Mouse (Mus musculus): ENCODE data around the gene Gm45062. TPM values are rescaled to one million over a fixed set of nuclear protein-coding genes. Genes with fewer than 3 reads are reported as not detected.

The Gm45062 gene
- polyA plus RNA-seq, 1 experiment = 0.58 TPM

DNA sequence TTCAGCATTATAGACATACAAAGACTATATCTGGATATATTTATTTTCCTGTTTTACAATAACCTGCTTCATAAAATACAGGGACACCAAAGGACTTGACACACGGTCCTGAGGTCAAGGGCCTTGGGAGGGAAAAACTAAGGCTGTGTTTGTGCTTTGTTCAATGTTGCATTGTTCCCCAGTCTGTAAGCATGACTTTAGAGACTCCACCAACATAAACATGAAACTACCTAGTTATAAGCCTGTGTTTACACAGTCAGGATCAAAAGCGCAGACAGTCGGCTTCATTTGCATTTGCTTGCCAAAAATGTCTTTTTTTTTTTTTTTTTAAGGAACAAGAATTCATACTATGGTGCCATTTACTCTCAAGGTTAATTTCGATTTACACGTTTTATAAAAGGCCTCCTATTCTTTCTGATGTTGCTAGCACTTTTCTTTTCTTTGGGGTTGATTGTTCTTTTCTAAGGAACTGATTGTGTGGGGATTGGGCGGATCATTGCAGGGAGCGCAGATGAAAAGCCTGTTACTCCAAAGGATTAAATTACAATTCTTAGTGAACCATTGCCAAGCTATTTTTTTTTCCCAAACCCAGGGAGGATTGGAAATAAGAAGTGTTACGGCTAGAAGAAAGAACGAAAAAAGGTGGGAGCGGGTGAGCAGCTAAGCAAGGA is 208.6 kb downstream of the Gm45062 start:
- Histone ChIP-seq H3K4me3 (ENCODE audit: control insufficient read depth, insufficient read depth, low read length) (no peak overlapping the region), H3K36me3 (ENCODE audit: control insufficient read depth, insufficient read depth, low read length) (no peaks in the 10 kb centered on the region), H3K27me3 (ENCODE audit: control insufficient read depth, insufficient read depth, low read length) (no peaks in the 10 kb centered on the region), H3K4me1 (replicated peaks; ENCODE audit: control insufficient read depth, insufficient read depth, low read length) (peaks cover 10% of the 10 kb centered on the region), H3K27ac (ENCODE audit: control insufficient read depth, insufficient read depth, low read length) (no peak overlapping the region)
- no peak for DNase-seq
- TF ChIP-seq CTCF (IDR thresholded peaks at IDR 0.05; ENCODE audit: borderline replicate concordance, control insufficient read depth, extremely low read depth, insufficient read depth, low read length, poor library complexity) (no peak), POLR2A (IDR thresholded peaks at IDR 0.05; ENCODE audit: control insufficient read depth, extremely low read depth, insufficient read depth, low read length, poor library complexity) (no peak)
- 92% methylated on average over 10 of the region's 10 CpGs for WGBS

DNA sequence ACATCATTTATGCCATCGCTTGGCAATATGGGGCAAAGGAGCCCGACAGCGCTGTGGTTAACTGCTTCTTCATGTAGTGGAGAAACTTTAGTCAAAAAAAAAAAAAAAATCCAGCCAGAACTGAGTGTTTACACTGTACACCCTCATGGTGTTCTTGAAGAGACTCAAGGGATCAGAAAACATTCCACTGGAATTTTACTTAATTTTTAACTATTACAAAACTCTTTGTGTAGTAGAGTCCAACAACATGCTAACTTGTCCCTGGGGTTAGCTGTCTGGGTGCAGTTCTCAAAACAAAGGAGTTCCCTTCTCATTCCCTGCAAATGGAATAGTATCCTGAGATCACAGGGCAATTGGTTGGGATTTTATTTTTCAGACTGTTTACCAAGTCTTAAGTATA is 210.7 kb downstream of the Gm45062 start:
- no peak overlapping the region for H3K4me3 ChIP-seq (ENCODE audit: control insufficient read depth, insufficient read depth, low read length)
- no peak for DNase-seq
- WGBS = 98% methylated on average over 3 of the region's 3 CpGs
- H3K36me3 ChIP-seq (ENCODE audit: control insufficient read depth, insufficient read depth, low read length) = no peaks in the 10 kb centered on the region
- TF ChIP-seq CTCF (IDR thresholded peaks at IDR 0.05; ENCODE audit: borderline replicate concordance, control insufficient read depth, extremely low read depth, insufficient read depth, low read length, poor library complexity) = no peak
- no peak for TF ChIP-seq POLR2A (IDR thresholded peaks at IDR 0.05; ENCODE audit: control insufficient read depth, extremely low read depth, insufficient read depth, low read length, poor library complexity)
- peaks cover 2% of the 10 kb centered on the region for H3K4me1 ChIP-seq (replicated peaks; ENCODE audit: control insufficient read depth, insufficient read depth, low read length)
- H3K27me3 ChIP-seq (ENCODE audit: control insufficient read depth, insufficient read depth, low read length) = no peaks in the 10 kb centered on the region
- H3K27ac ChIP-seq (ENCODE audit: control insufficient read depth, insufficient read depth, low read length) = no peak overlapping the region

DNA sequence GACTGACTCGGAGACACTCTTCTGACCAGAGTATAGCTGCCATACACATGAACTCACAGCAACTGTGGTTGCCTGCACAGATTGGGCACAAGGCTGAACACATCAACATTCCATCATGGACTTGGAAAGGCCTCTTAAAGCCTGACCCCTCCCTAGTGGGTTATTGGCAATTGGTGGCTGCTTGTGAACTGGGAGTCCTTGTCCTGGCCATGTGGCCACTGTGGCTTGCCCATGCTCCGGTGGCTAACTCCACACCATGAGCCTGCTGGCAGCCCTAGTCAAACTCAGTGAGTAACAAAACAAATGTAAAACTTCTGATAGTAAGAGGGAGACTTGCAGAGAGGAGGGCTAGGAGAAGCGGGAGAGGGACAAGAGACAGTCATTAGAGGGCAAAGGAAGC is 212.9 kb downstream of the Gm45062 start:
- no peaks in the 10 kb centered on the region for H3K27me3 ChIP-seq (ENCODE audit: control insufficient read depth, insufficient read depth, low read length)
- H3K36me3 ChIP-seq (ENCODE audit: control insufficient read depth, insufficient read depth, low read length) = no peaks in the 10 kb centered on the region
- H3K4me3 ChIP-seq (ENCODE audit: control insufficient read depth, insufficient read depth, low read length) = no peak overlapping the region
- 95% methylated on average over 3 of the region's 3 CpGs for WGBS
- TF ChIP-seq CTCF (IDR thresholded peaks at IDR 0.05; ENCODE audit: borderline replicate concordance, control insufficient read depth, extremely low read depth, insufficient read depth, low read length, poor library complexity) (no peak), POLR2A (IDR thresholded peaks at IDR 0.05; ENCODE audit: control insufficient read depth, extremely low read depth, insufficient read depth, low read length, poor library complexity) (no peak)
- H3K4me1 ChIP-seq (replicated peaks; ENCODE audit: control insufficient read depth, insufficient read depth, low read length) = no peaks in the 10 kb centered on the region
- no peak overlapping the region for H3K27ac ChIP-seq (ENCODE audit: control insufficient read depth, insufficient read depth, low read length)
- DNase-seq = no peak

DNA sequence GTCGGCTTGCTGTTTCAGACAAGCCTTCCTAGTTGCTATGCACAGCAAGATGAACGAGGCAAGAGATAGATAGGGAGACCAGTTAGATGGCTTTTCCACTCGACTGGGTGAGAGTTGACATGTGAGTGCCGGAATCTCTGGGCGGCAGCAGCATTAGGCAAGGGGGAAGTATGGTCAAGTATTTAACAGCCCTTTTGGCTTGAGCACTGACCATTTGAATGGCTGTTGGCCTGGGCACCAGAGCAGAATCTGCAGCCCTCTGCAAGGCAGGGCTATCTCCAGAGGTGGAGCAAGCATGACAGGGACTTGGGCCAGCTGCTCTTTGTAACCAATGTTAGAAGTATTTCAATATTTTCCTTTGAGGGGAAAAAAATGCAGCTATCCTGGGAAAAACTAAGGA is 213.7 kb downstream of the Gm45062 start:
- Histone ChIP-seq H3K36me3 (ENCODE audit: control insufficient read depth, insufficient read depth, low read length) (no peaks in the 10 kb centered on the region), H3K27me3 (ENCODE audit: control insufficient read depth, insufficient read depth, low read length) (no peaks in the 10 kb centered on the region), H3K4me3 (ENCODE audit: control insufficient read depth, insufficient read depth, low read length) (no peak overlapping the region), H3K27ac (ENCODE audit: control insufficient read depth, insufficient read depth, low read length) (no peak overlapping the region), H3K4me1 (replicated peaks; ENCODE audit: control insufficient read depth, insufficient read depth, low read length) (no peaks in the 10 kb centered on the region)
- no peak for DNase-seq
- 83% methylated on average over 5 of the region's 5 CpGs for WGBS
- no peak for TF ChIP-seq POLR2A (IDR thresholded peaks at IDR 0.05; ENCODE audit: control insufficient read depth, extremely low read depth, insufficient read depth, low read length, poor library complexity)
- no peak for TF ChIP-seq CTCF (IDR thresholded peaks at IDR 0.05; ENCODE audit: borderline replicate concordance, control insufficient read depth, extremely low read depth, insufficient read depth, low read length, poor library complexity)

DNA sequence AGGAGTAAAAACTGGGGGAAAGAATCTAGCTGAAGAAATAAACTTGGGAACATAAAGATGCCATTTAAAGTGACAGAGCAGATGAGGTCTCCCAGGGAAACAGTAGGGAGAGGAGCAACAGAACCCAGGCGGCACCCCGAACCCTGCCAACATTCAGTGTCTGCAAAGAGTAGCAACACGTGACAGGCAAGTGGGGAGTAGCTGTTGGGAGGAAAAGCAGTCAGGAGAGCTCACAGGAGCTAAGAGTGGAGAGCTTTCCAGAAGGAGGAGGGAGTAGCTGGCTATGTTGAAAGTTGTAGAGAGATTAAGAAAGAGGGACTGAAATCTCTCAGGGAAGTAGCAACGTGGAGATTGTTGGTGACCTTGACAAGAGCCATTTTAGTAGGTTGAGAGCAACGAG is 214.2 kb downstream of the Gm45062 start:
- Histone ChIP-seq H3K4me1 (replicated peaks; ENCODE audit: control insufficient read depth, insufficient read depth, low read length) (no peaks in the 10 kb centered on the region), H3K4me3 (ENCODE audit: control insufficient read depth, insufficient read depth, low read length) (no peak overlapping the region), H3K27ac (ENCODE audit: control insufficient read depth, insufficient read depth, low read length) (no peak overlapping the region), H3K27me3 (ENCODE audit: control insufficient read depth, insufficient read depth, low read length) (no peaks in the 10 kb centered on the region), H3K36me3 (ENCODE audit: control insufficient read depth, insufficient read depth, low read length) (no peaks in the 10 kb centered on the region)
- no peak for DNase-seq
- no peak for TF ChIP-seq CTCF (IDR thresholded peaks at IDR 0.05; ENCODE audit: borderline replicate concordance, control insufficient read depth, extremely low read depth, insufficient read depth, low read length, poor library complexity)
- 89% methylated on average over 5 of the region's 5 CpGs for WGBS

DNA sequence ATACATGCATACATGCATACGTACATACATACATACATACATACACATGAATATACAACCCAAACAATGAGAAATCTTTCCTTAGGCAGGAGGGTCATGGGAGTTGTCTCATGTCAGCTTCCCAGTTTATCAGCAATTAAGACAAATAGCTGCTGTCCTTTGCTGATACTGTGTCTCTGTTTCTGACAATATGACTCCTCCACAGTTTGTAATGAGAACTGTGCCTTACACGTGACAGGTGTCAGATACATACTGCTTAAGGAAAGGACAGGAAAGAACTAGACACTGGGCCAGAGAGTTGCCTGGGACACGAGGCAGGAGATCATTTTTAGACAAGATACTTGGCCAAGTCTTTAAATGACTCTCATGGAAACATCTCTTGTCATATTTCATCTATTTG is 215.1 kb downstream of the Gm45062 start:
- no peak for TF ChIP-seq POLR2A (IDR thresholded peaks at IDR 0.05; ENCODE audit: control insufficient read depth, extremely low read depth, insufficient read depth, low read length, poor library complexity)
- TF ChIP-seq CTCF (IDR thresholded peaks at IDR 0.05; ENCODE audit: borderline replicate concordance, control insufficient read depth, extremely low read depth, insufficient read depth, low read length, poor library complexity) = no peak
- Histone ChIP-seq H3K36me3 (ENCODE audit: control insufficient read depth, insufficient read depth, low read length) (no peaks in the 10 kb centered on the region), H3K4me3 (ENCODE audit: control insufficient read depth, insufficient read depth, low read length) (no peak overlapping the region), H3K4me1 (replicated peaks; ENCODE audit: control insufficient read depth, insufficient read depth, low read length) (no peaks in the 10 kb centered on the region), H3K27me3 (ENCODE audit: control insufficient read depth, insufficient read depth, low read length) (no peaks in the 10 kb centered on the region), H3K27ac (ENCODE audit: control insufficient read depth, insufficient read depth, low read length) (no peak overlapping the region)
- DNase-seq = no peak
- 88% methylated on average over 3 of the region's 3 CpGs for WGBS

DNA sequence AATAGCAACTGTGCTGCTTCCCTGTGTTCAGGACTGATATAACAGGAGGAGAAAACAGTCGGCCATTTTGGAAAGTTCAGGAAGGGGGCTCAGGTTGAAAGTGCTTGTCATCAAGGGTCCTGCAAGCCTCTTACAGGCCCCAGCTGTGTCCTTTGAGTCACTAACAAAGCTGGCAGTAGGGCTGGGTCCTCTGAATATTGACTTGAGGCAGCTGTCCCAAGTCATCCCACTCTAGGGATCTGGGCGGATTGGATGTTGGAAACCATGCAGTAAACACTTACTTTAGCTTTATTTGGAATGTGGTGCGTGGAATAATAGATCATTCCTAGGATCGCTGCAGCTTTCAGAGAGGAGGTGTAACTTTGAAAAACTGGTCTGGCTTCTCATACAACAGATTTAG is 215.6 kb downstream of the Gm45062 start:
- DNase-seq = no peak
- Histone ChIP-seq H3K27me3 (ENCODE audit: control insufficient read depth, insufficient read depth, low read length) (no peaks in the 10 kb centered on the region), H3K27ac (ENCODE audit: control insufficient read depth, insufficient read depth, low read length) (no peak overlapping the region), H3K4me1 (replicated peaks; ENCODE audit: control insufficient read depth, insufficient read depth, low read length) (no peaks in the 10 kb centered on the region), H3K36me3 (ENCODE audit: control insufficient read depth, insufficient read depth, low read length) (no peaks in the 10 kb centered on the region), H3K4me3 (ENCODE audit: control insufficient read depth, insufficient read depth, low read length) (no peak overlapping the region)
- TF ChIP-seq CTCF (IDR thresholded peaks at IDR 0.05; ENCODE audit: borderline replicate concordance, control insufficient read depth, extremely low read depth, insufficient read depth, low read length, poor library complexity) = no peak
- TF ChIP-seq POLR2A (IDR thresholded peaks at IDR 0.05; ENCODE audit: control insufficient read depth, extremely low read depth, insufficient read depth, low read length, poor library complexity) = no peak
- WGBS = 97% methylated on average over 4 of the region's 4 CpGs

Data from thymus, adult 2 months (tissue).